Comparison of ENCODE assay signal across 9 mouse cellular contexts in genomic region chr17:25518144-25518543, GRCm38 (mm10). TPM values are rescaled to one million over a fixed set of nuclear protein-coding genes. Genes with fewer than 3 reads are reported as not detected.
DNase-seq lines count a peak whose midpoint lies in the region; ATAC-seq and TF ChIP-seq lines count a peak whose summit lies in the region.
"Had no signal": no experiment of that assay in that cellular context is flagged by ENCODE, and none has a peak within 500 bp of the region (broad histone marks: within the 10 kb centered on the region; RNA-seq: fewer than 3 reads in every experiment).

No protein-coding gene starts in this region.

- H3K4me2 ChIP-seq in forebrain, embryonic 11.5 days (ENCODE audit: low read depth, low read length, severe bottlenecking) = no peak overlapping the region
- H3K4me2 ChIP-seq in forebrain, postnatal 0 days (ENCODE audit: low read depth) = no peak overlapping the region

- no peak for TF ChIP-seq CTCF in forebrain, postnatal 0 days (IDR thresholded peaks at IDR 0.05; ENCODE audit: low read depth)
- TF ChIP-seq CTCF in left cerebral cortex, adult 2 months (IDR thresholded peaks at IDR 0.05) = no peak

- H3K27me3 ChIP-seq in forebrain, embryonic 10.5 days (ENCODE audit: poor library complexity, severe bottlenecking) = peaks cover 3% of the 10 kb centered on the region; the same call in 1 of the 2 replicates
- no peaks in the 10 kb centered on the region for H3K27me3 ChIP-seq in forebrain, embryonic 11.5 days (ENCODE audit: control insufficient read depth, insufficient read depth, low read length)
- H3K27me3 ChIP-seq in forebrain, postnatal 0 days (ENCODE audit: insufficient read depth, low read length) = no peaks in the 10 kb centered on the region

- peaks cover 19% of the 10 kb centered on the region for H3K4me1 ChIP-seq in forebrain, embryonic 10.5 days
- H3K4me1 ChIP-seq in forebrain, embryonic 11.5 days (replicated peaks; ENCODE audit: control insufficient read depth, insufficient read depth, low read length) = no peaks in the 10 kb centered on the region
- H3K4me1 ChIP-seq in forebrain, postnatal 0 days (ENCODE audit: insufficient read depth) = no peaks in the 10 kb centered on the region

- H3K9me3 ChIP-seq in forebrain, embryonic 10.5 days = no peaks in the 10 kb centered on the region
- H3K9me3 ChIP-seq in forebrain, embryonic 11.5 days (ENCODE audit: control insufficient read depth, low read length) = no peaks in the 10 kb centered on the region
- no peaks in the 10 kb centered on the region for H3K9me3 ChIP-seq in forebrain, postnatal 0 days (ENCODE audit: low read length)

- H3K27ac ChIP-seq in forebrain, embryonic 10.5 days = peak overlapping the region; percentile 9; the same call in 1 of the 2 replicates
- H3K27ac ChIP-seq in forebrain, embryonic 11.5 days (ENCODE audit: low read depth, low read length) = no peak overlapping the region
- H3K27ac ChIP-seq in forebrain, postnatal 0 days (ENCODE audit: low read depth, low read length) = no peak overlapping the region
- H3K27ac ChIP-seq in left cerebral cortex, adult 2 months = peak overlapping the region; percentile 70

- H3K9ac ChIP-seq in forebrain, embryonic 11.5 days (ENCODE audit: low read length) = no peak overlapping the region
- no peak overlapping the region for H3K9ac ChIP-seq in forebrain, postnatal 0 days

- ATAC-seq in forebrain, embryonic 11.5 days (replicated peaks; ENCODE audit: low FRiP score) = no peak
- ATAC-seq in forebrain, postnatal 0 days = peak; percentile 86

- no peak overlapping the region for H3K4me3 ChIP-seq in forebrain, embryonic 10.5 days
- H3K4me3 ChIP-seq in forebrain, embryonic 11.5 days (ENCODE audit: low read depth, low read length) = no peak overlapping the region
- H3K4me3 ChIP-seq in forebrain, postnatal 0 days (ENCODE audit: low read depth, low read length) = no peak overlapping the region
- H3K4me3 ChIP-seq in left cerebral cortex, adult 2 months = no peak overlapping the region
- H3K4me3 ChIP-seq: erythroblast, embryonic 14.5 days had no signal

- H3K36me3 ChIP-seq in forebrain, embryonic 10.5 days (replicated peaks) = no peaks in the 10 kb centered on the region
- H3K36me3 ChIP-seq in forebrain, embryonic 11.5 days (ENCODE audit: control insufficient read depth, insufficient read depth, low read length) = no peaks in the 10 kb centered on the region
- no peaks in the 10 kb centered on the region for H3K36me3 ChIP-seq in forebrain, postnatal 0 days (ENCODE audit: insufficient read depth)

- intact Hi-C loops in left cerebral cortex, adult 2 months (cut with DNase I) = no loop called here

- WGBS in forebrain, embryonic 10.5 days = 89% methylated on average over 17 of the region's 17 CpGs
- WGBS in forebrain, embryonic 11.5 days = 83% methylated on average over 17 of the region's 17 CpGs
- 34% methylated on average over 17 of the region's 17 CpGs for WGBS in forebrain, postnatal 0 days

- no peak for DNase-seq in forebrain, embryonic 10.5 days (ENCODE audit: extremely low spot score, low spot score)
- no peak for DNase-seq in forebrain, embryonic 11.5 days (ENCODE audit: low spot score)
- peak; percentile 50 for DNase-seq in forebrain, postnatal 0 days
- peak; percentile 29 to 51 for DNase-seq in left cerebral cortex, adult 2 months (ENCODE audit: extremely low spot score in 1 of 2, low spot score in 2 of 2)
- peak; percentile 18 to 22 for DNase-seq in right cerebral cortex, adult 2 months (ENCODE audit: low spot score in 2 of 2)
- DNase-seq in spleen, adult 12 weeks (ENCODE audit: low spot score) = no peak
- no peak for DNase-seq in liver
- DNase-seq in heart, adult 9 months (ENCODE audit: low spot score in 2 of 2) = no peak

RNA-seq across cellular contexts. Expression of gene Sstr5, which starts 21.1 kb away (rescaled TPM):
- 0.10 TPM in 1 of 2 replicates, not detected in the other for polyA plus RNA-seq in forebrain, embryonic 10.5 days (2016; fragmentation: Nextera tagmentation; extraction: Ambion mirVana)
- polyA plus RNA-seq in forebrain, embryonic 11.5 days (2014; fragmentation: Nextera tagmentation; extraction: Ambion mirVana) = 0.24 TPM in 1 of 2 replicates, not detected in the other
- total RNA-seq in forebrain, postnatal 0 days (2014; rRNA removed) = 1.0 and 2.0 TPM in 2 replicates
- 0.64 and 0.94 TPM in 2 replicates for polyA plus RNA-seq in forebrain, postnatal 0 days (2015; fragmentation: Nextera tagmentation; extraction: Ambion mirVana)
- total RNA-seq in left cerebral cortex, adult 2 months (2021) = under 1 TPM; 0.18 to 0.21 TPM
- polyA plus RNA-seq: erythroblast, embryonic 14.5 days had no signal

RNA-seq across cellular contexts. Expression of gene Sox8, which starts 52.3 kb away (rescaled TPM):
- polyA plus RNA-seq in forebrain, embryonic 10.5 days (2016; fragmentation: Nextera tagmentation; extraction: Ambion mirVana) = 10.9 and 12.1 TPM in 2 replicates
- polyA plus RNA-seq in forebrain, embryonic 11.5 days (2014; fragmentation: Nextera tagmentation; extraction: Ambion mirVana) = 7.3 and 7.5 TPM in 2 replicates
- total RNA-seq in forebrain, postnatal 0 days (2014; rRNA removed) = 26.6 and 27.4 TPM in 2 replicates
- polyA plus RNA-seq in forebrain, postnatal 0 days (2015; fragmentation: Nextera tagmentation; extraction: Ambion mirVana) = 20.8 and 22.6 TPM in 2 replicates
- total RNA-seq in left cerebral cortex, adult 2 months (2021) = 10 to 100 TPM; 55.3 to 66.9 TPM
- polyA plus RNA-seq: erythroblast, embryonic 14.5 days had no signal

Comparison
In these comparisons a context has a peak if more than half of its experiments do, and no peak if none do; other contexts are left out.
1. DNase-seq: peak in forebrain, postnatal 0 days (single experiment), left cerebral cortex, adult 2 months (2 of 2) and right cerebral cortex, adult 2 months (2 of 2); none in forebrain, embryonic 10.5 days (single experiment), forebrain, embryonic 11.5 days (single experiment), spleen, adult 12 weeks (single experiment), liver (single experiment) and heart, adult 9 months (0 of 2).
2. H3K27ac ChIP-seq: peak in forebrain, embryonic 10.5 days (single experiment) and left cerebral cortex, adult 2 months (single experiment); none in forebrain, embryonic 11.5 days (single experiment) and forebrain, postnatal 0 days (single experiment).